Mouse (Mus musculus) hindbrain, embryonic 11.5 days (tissue): ENCODE results near the gene Parg. TPM values are rescaled to one million over a fixed set of nuclear protein-coding genes. Genes with fewer than 3 reads are reported as not detected.
A peak's percentile ranks its signal among the peaks of the same experiment; 100 is the strongest.

Experiments used
- ATAC-seq: fragments of 200-750 bp; cut with Nextera tagmentation; 2 replicates; pipeline ENCODE4 v1.8.0; 2017; ENCODE audit warnings: mild to moderate bottlenecking, moderate TSS enrichment, moderate library complexity; ENCODE audit not compliant: low FRiP score
- DNase-seq: peaks from one replicate; pipeline ENCODE4 v3.0.0-alpha.2; 2015; ENCODE audit warnings: low spot score
- H3K27ac ChIP-seq: fragments of 300-500 bp; sonication (generic); 2 replicates; pipeline ENCODE4 v1.5.1; 2014; ENCODE audit warnings: mild to moderate bottlenecking, low read depth, low read length
- H3K27me3 ChIP-seq: fragments of 300-500 bp; sonication (generic); 2 replicates; pipeline ENCODE4 v1.6.1; 2014; ENCODE audit warnings: mild to moderate bottlenecking, low read length, moderate library complexity, mixed read lengths; ENCODE audit not compliant: control insufficient read depth, insufficient read depth
- H3K36me3 ChIP-seq: fragments of 300-500 bp; sonication (generic); 2 replicates; pipeline ENCODE4 v1.6.1; 2014; ENCODE audit warnings: mild to moderate bottlenecking, low read length, moderate library complexity, mixed read lengths; ENCODE audit not compliant: control insufficient read depth, insufficient read depth
- H3K4me1 ChIP-seq: fragments of 300-500 bp; sonication (generic); replicated peaks from 2 replicates; pipeline ENCODE4 v1.6.1; 2014; ENCODE audit warnings: low read length, mixed read lengths; ENCODE audit not compliant: control insufficient read depth, insufficient read depth
- H3K4me2 ChIP-seq: fragments of 300-500 bp; sonication (generic); replicated peaks from 2 replicates; pipeline ENCODE4 v1.6.1; 2014; ENCODE audit warnings: mild to moderate bottlenecking, low read depth, low read length
- H3K4me3 ChIP-seq: fragments of 300-500 bp; sonication (generic); 2 replicates; pipeline ENCODE4 v1.5.1; 2014; ENCODE audit warnings: low read depth, low read length
- H3K9ac ChIP-seq: fragments of 300-500 bp; sonication (generic); 2 replicates; pipeline ENCODE4 v1.6.1; 2014; ENCODE audit warnings: low read depth, low read length
- H3K9me3 ChIP-seq: fragments of 300-500 bp; sonication (generic); 2 replicates; pipeline ENCODE4 v1.6.1; 2016; ENCODE audit warnings: low read length; ENCODE audit not compliant: control insufficient read depth
- WGBS: fragments of 180-500 bp; shearing (Covaris S2); extraction: QIAGEN DNeasy Blood & Tissue Kit; methylation state at CpG from one replicate; pipeline ENCODE4 v1.1.7; 2014; 5-methylcytosine and 5-hydroxymethylcytosine counted together
- polyA plus RNA-seq: library from polyadenylated mRNA; unstranded; fragments of >200 nt; fragmentation: Nextera tagmentation; extraction: Ambion mirVana; gene quantifications from 2 replicates; pipeline ENCODE4 v1.2.1, GENCODE M21; 2014

Parg gene
- polyA plus RNA-seq, 1 experiment from 2014 or later, result 62.0 TPM

GRCm38 (mm10) chr14:32321732-32322685 is 120.3 kb downstream of the Parg start, which contains the start of gene Ogdhl:
Gene Ogdhl, plus strand, starts transcription at chr14:32322019.
- H3K36me3 ChIP-seq, result no peaks in the 10 kb centered on the region
- H3K4me3 ChIP-seq, result peak within 1 kb of the TSS; percentile 62
- DNase-seq, result peak; percentile 91
- peak within 1 kb of the TSS; percentile 68 for H3K4me2 ChIP-seq
- no peaks in the 10 kb centered on the region for H3K27me3 ChIP-seq
- H3K4me1 ChIP-seq, result 0 out of 2 replicates have a peak, but pooled peaks cover 2% of the 10 kb centered on the region
- 5% methylated on average over 47 of the region's 50 CpGs for WGBS
- no peaks in the 10 kb centered on the region for H3K9me3 ChIP-seq
- H3K27ac ChIP-seq, result no peak within 1 kb of the TSS
- peak; percentile 87 for ATAC-seq
- H3K9ac ChIP-seq, result peak within 1 kb of the TSS; percentile 81

- WGBS, result 96% methylated on average over 5 of the region's 5 CpGs
- Histone ChIP-seq H3K27me3 (no peaks in the 10 kb centered on the region), H3K4me2 (no peak overlapping the region), H3K4me3 (no peak overlapping the region), H3K27ac (no peak overlapping the region), H3K36me3 (no peaks in the 10 kb centered on the region), H3K9ac (no peak overlapping the region), H3K4me1 (0 out of 2 replicates have a peak, but pooled peaks cover 2% of the 10 kb centered on the region), H3K9me3 (no peaks in the 10 kb centered on the region)
- ATAC-seq, result no peak
- no peak for DNase-seq
These were observed 121.5 kb downstream of the Parg start for GRCm38 (mm10) chr14:32323221-32323620.

GRCm38 (mm10) chr14:32327366-32327765 is 125.6 kb downstream of the Parg start:
- 84% methylated on average over 9 of the region's 9 CpGs for WGBS
- DNase-seq, result no peak

GRCm38 (mm10) chr14:32332515-32333445 is 131.0 kb downstream of the Parg start:
- Histone ChIP-seq H3K36me3 (no peaks in the 10 kb centered on the region), H3K27me3 (no peaks in the 10 kb centered on the region), H3K4me2 (no peak overlapping the region), H3K9me3 (no peaks in the 10 kb centered on the region), H3K9ac (no peak overlapping the region), H3K4me1 (no peaks in the 10 kb centered on the region), H3K27ac (no peak overlapping the region), H3K4me3 (no peak overlapping the region)
- DNase-seq (no peak), ATAC-seq (no peak)
- WGBS, result 84% methylated on average over 20 of the region's 20 CpGs

More at GRCm38 (mm10) chr14:32327366-32327765, 125.6 kb downstream of the Parg start:
- H3K4me2 ChIP-seq, result no peak overlapping the region
- H3K4me3 ChIP-seq, result no peak overlapping the region
- no peak for ATAC-seq
- no peaks in the 10 kb centered on the region for H3K9me3 ChIP-seq
- no peaks in the 10 kb centered on the region for H3K36me3 ChIP-seq
- 0 out of 2 replicates have a peak, but pooled peaks cover 2% of the 10 kb centered on the region for H3K4me1 ChIP-seq
- H3K9ac ChIP-seq, result no peak overlapping the region
- H3K27me3 ChIP-seq, result no peaks in the 10 kb centered on the region
- no peak overlapping the region for H3K27ac ChIP-seq

- Histone ChIP-seq H3K4me2 (no peak overlapping the region), H3K4me1 (no peaks in the 10 kb centered on the region), H3K9me3 (no peaks in the 10 kb centered on the region), H3K27ac (no peak overlapping the region), H3K36me3 (no peaks in the 10 kb centered on the region), H3K9ac (no peak overlapping the region), H3K27me3 (no peaks in the 10 kb centered on the region), H3K4me3 (no peak overlapping the region)
- DNase-seq (no peak), ATAC-seq (no peak)
- 86% methylated on average over 6 of the region's 6 CpGs for WGBS
These were observed 134.3 kb downstream of the Parg start for GRCm38 (mm10) chr14:32336021-32336420.

GRCm38 (mm10) chr14:32336547-32336946 is 134.8 kb downstream of the Parg start:
- H3K27ac ChIP-seq, result no peak overlapping the region
- H3K4me2 ChIP-seq, result no peak overlapping the region
- no peak for DNase-seq
- H3K4me1 ChIP-seq, result no peaks in the 10 kb centered on the region
- no peak overlapping the region for H3K4me3 ChIP-seq
- no peaks in the 10 kb centered on the region for H3K27me3 ChIP-seq
- no peak for ATAC-seq
- H3K36me3 ChIP-seq, result no peaks in the 10 kb centered on the region
- H3K9ac ChIP-seq, result no peak overlapping the region
- 96% methylated on average over 11 of the region's 11 CpGs for WGBS
- no peaks in the 10 kb centered on the region for H3K9me3 ChIP-seq

- no peak overlapping the region for H3K4me2 ChIP-seq
- H3K36me3 ChIP-seq, result no peaks in the 10 kb centered on the region
- H3K9me3 ChIP-seq, result no peaks in the 10 kb centered on the region
- no peaks in the 10 kb centered on the region for H3K27me3 ChIP-seq
- H3K9ac ChIP-seq, result no peak overlapping the region
- no peaks in the 10 kb centered on the region for H3K4me1 ChIP-seq
- DNase-seq (no peak), ATAC-seq (no peak)
- WGBS, result 100% methylated on average over 7 of the region's 7 CpGs
- no peak overlapping the region for H3K4me3 ChIP-seq
- no peak overlapping the region for H3K27ac ChIP-seq
These were observed 140.1 kb downstream of the Parg start for GRCm38 (mm10) chr14:32341823-32342222.

- Histone ChIP-seq H3K36me3 (no peaks in the 10 kb centered on the region), H3K9ac (no peak overlapping the region), H3K9me3 (no peaks in the 10 kb centered on the region), H3K4me2 (no peak overlapping the region), H3K4me1 (no peaks in the 10 kb centered on the region), H3K4me3 (no peak overlapping the region), H3K27ac (no peak overlapping the region), H3K27me3 (no peaks in the 10 kb centered on the region)
- ATAC-seq (no peak), DNase-seq (no peak)
- WGBS, result 94% methylated on average over 7 of the region's 7 CpGs
These were observed 142.4 kb downstream of the Parg start for GRCm38 (mm10) chr14:32344176-32344575.
